Mouse (Mus musculus): Measurements from ENCODE around the gene Mucl3. TPM values are rescaled to one million over a fixed set of nuclear protein-coding genes. Genes with fewer than 3 reads are reported as not detected.

Gene Mucl3
- total and polyA plus RNA-seq, 3 experiments = 0.04 to 0.11 TPM; not detected in 1

DNA sequence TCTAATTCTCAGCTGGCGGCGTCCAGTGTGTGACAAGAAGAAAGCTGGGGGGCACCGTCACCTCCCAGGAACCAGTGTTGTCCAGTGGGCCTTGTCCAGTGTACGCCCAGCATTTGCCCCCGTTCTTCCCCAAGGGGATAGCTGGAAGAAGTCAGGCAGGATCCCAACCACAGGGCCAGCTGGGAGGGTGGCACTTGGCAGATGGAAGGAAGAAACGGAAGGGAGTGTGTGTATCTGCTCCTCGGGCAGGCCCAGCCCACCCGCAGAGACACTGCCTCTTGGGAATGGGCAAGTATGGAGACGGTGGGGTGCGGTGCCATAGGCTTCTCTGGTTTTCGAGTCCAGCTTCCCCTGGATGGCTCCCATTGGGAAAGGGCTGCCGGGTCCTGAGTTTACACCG, 38.5 kb upstream of the Mucl3 start:
- Histone ChIP-seq H3K9ac (ENCODE audit: control insufficient read depth, low read depth, low read length, poor library complexity, severe bottlenecking) (no peak overlapping the region), H3K79me2 (ENCODE audit: control insufficient read depth, insufficient read depth, low read length, poor library complexity) (no peaks in the 10 kb centered on the region), H3K4me1 (ENCODE audit: control insufficient read depth in 1 of 2, insufficient read depth in 2 of 2, low read length in 2 of 2) (no peaks in the 10 kb centered on the region), H3K4me3 (ENCODE audit: control insufficient read depth in 1 of 2, insufficient read depth in 1 of 2, low read depth in 2 of 2, low read length in 2 of 2) (no peak overlapping the region), H3K27me3 (ENCODE audit: control insufficient read depth in 1 of 2, insufficient read depth in 2 of 2, low read length in 2 of 2) (no peaks in the 10 kb centered on the region), H3K36me3 (ENCODE audit: control insufficient read depth in 1 of 2, insufficient read depth in 2 of 2, low read length in 2 of 2) (no peaks in the 10 kb centered on the region), H3K27ac (ENCODE audit: control insufficient read depth, low read depth, low read length) (no peak overlapping the region), H3K9me3 (replicated peaks; ENCODE audit: insufficient read depth, low read length) (no peaks in the 10 kb centered on the region)
- no peak for TF ChIP-seq MAX (IDR thresholded peaks at IDR 0.05; ENCODE audit: low read length)
- no peak for TF ChIP-seq MEF2A (IDR thresholded peaks at IDR 0.05; ENCODE audit: extremely low read depth, insufficient replicate concordance, low read depth, low read length, poor library complexity, severe bottlenecking)
- no peak for TF ChIP-seq ETS1 (IDR thresholded peaks at IDR 0.05; ENCODE audit: low read depth, low read length)
- no peak for TF ChIP-seq MAFK (IDR thresholded peaks at IDR 0.05; ENCODE audit: borderline replicate concordance, low read depth, low read length)
- no peak for TF ChIP-seq ZC3H11A (IDR thresholded peaks at IDR 0.05; ENCODE audit: low read depth, low read length)
- no peak for TF ChIP-seq USF1 (IDR thresholded peaks at IDR 0.05; ENCODE audit: low read depth, low read length)
- TF ChIP-seq SMC3 (IDR thresholded peaks at IDR 0.05; ENCODE audit: low read depth, low read length) = no peak
- no peak for TF ChIP-seq GATA1 (IDR thresholded peaks at IDR 0.05; ENCODE audit: low read depth, low read length)
- TF ChIP-seq RAD21 (IDR thresholded peaks at IDR 0.05; ENCODE audit: low read depth, low read length) = no peak
- TF ChIP-seq MXI1 (IDR thresholded peaks at IDR 0.05; ENCODE audit: low read depth, low read length) = no peak
- no peak for TF ChIP-seq HCFC1 (IDR thresholded peaks at IDR 0.05; ENCODE audit: low read depth, low read length)
- TF ChIP-seq ZNF384 (IDR thresholded peaks at IDR 0.05; ENCODE audit: low read depth, low read length) = no peak
- TF ChIP-seq CTCF (IDR thresholded peaks at IDR 0.05 in 2 of 3, conservative IDR thresholded peaks at IDR 0.05 in 1 of 3; ENCODE audit: control insufficient read depth in 1 of 3, insufficient read depth in 1 of 3, low read depth in 2 of 3, low read length in 3 of 3, poor library complexity in 1 of 3, severe bottlenecking in 1 of 3) = no peak
- TF ChIP-seq SIN3A (IDR thresholded peaks at IDR 0.05; ENCODE audit: low read length) = no peak
- no peak for TF ChIP-seq ZMIZ1 (IDR thresholded peaks at IDR 0.05; ENCODE audit: low read depth, low read length)
- TF ChIP-seq USF2 (IDR thresholded peaks at IDR 0.05; ENCODE audit: borderline replicate concordance in 1 of 2, insufficient read depth in 1 of 2, low read depth in 1 of 2, low read length in 2 of 2) = no peak
- no peak for TF ChIP-seq E2F4 (IDR thresholded peaks at IDR 0.05; ENCODE audit: borderline replicate concordance, low read depth, low read length)
- no peak for DNase-seq (ENCODE audit: low read depth, low spot score)

DNA sequence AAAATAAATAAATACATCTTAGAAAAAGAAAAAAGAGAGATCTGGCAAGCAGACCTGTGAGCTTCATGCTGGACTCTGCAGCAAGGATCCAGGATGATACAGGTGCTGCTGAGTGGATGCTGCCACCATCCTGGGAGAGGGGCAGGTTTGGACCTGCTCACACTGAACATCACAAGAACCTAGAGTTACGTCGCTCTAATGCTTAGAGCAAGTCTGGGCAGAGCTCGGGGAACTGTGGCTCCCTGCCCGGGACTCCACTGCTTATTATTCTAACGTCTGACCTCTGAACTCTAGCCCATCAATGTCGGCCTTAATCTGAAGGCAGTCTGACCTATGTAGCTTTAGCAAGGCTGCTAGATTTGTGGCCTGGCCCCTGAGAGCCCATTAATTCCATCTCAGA, 37.1 kb upstream of the Mucl3 start:
- H3K27me3 ChIP-seq (ENCODE audit: control insufficient read depth in 1 of 2, insufficient read depth in 2 of 2, low read length in 2 of 2) = no peaks in the 10 kb centered on the region
- no peak for TF ChIP-seq UBTF (IDR thresholded peaks at IDR 0.05; ENCODE audit: borderline replicate concordance, insufficient read depth, low read depth, low read length)
- H3K79me2 ChIP-seq (ENCODE audit: control insufficient read depth, insufficient read depth, low read length, poor library complexity) = no peaks in the 10 kb centered on the region
- H3K36me3 ChIP-seq (ENCODE audit: control insufficient read depth in 1 of 2, insufficient read depth in 2 of 2, low read length in 2 of 2) = no peaks in the 10 kb centered on the region
- no peaks in the 10 kb centered on the region for H3K4me1 ChIP-seq (ENCODE audit: control insufficient read depth in 1 of 2, insufficient read depth in 2 of 2, low read length in 2 of 2)
- H3K27ac ChIP-seq (ENCODE audit: control insufficient read depth, low read depth, low read length) = no peak overlapping the region
- no peak overlapping the region for H3K9ac ChIP-seq (ENCODE audit: control insufficient read depth, low read depth, low read length, poor library complexity, severe bottlenecking)
- DNase-seq (ENCODE audit: low read depth, low spot score) = no peak
- H3K4me3 ChIP-seq (ENCODE audit: control insufficient read depth in 1 of 2, insufficient read depth in 1 of 2, low read depth in 2 of 2, low read length in 2 of 2) = no peak overlapping the region
- H3K9me3 ChIP-seq (replicated peaks; ENCODE audit: insufficient read depth, low read length) = no peaks in the 10 kb centered on the region

All from MEL (cell line).